Mouse (Mus musculus) embryo, embryonic 11 days (tissue): ENCODE data around the gene Wnt1.

Experiments
- DNase-seq: peaks from one replicate; pipeline ENCODE4 v3.0.0-alpha.2; 2015

Gene Wnt1

GRCm38 (mm10) chr15:98839161-98839560 is 49.5 kb downstream of the Wnt1 start:
- DNase-seq = no peak

- no peak for DNase-seq
Measured at GRCm38 (mm10) chr15:98839671-98840585, 50.3 kb downstream of the Wnt1 start.
